Mouse (Mus musculus) cerebellum, postnatal 4 days (tissue): ENCODE data around the gene Rusc1.
"Not testable (repeated sequence)": the region's sequence is repeated elsewhere in the genome, so short reads cannot be mapped to it uniquely, and the experiment has no call there.

Experiments
- DNase-seq, 2 experiments: peaks; one replicate each; pipeline ENCODE4 v3.0.0; 2022; ENCODE audit warnings: low spot score in 2 of 2, mixed read lengths in 1 of 2

Gene Rusc1

DNA sequence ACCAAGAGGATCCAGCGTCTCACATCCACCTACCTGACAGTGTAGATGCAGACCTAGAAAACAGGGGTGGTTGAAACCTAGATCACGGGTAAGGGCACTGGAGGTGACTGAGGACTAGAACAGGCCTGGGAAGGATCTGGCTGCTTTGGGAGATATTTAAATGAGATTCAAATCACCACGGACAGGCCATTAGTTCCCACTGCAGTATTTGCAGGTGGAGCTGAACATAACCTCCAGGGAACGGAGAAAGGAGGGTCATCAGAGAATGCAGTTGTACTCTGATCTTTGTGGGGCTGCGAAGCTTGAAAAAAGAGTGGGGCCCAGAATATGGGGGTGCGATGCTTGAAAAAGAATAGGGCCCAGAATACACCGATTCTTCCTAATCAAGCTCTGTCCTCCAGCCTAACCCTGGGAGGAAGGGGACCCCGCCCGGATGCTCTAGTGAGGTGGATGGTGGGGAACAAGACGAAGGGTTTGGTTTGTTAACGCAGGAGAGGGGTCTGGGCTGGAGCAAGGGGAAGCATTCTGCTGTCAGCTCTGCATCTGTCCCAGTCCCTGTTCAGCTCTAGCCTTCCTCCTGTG, 511 bp downstream of the Rusc1 start:
- no peak for DNase-seq

DNA sequence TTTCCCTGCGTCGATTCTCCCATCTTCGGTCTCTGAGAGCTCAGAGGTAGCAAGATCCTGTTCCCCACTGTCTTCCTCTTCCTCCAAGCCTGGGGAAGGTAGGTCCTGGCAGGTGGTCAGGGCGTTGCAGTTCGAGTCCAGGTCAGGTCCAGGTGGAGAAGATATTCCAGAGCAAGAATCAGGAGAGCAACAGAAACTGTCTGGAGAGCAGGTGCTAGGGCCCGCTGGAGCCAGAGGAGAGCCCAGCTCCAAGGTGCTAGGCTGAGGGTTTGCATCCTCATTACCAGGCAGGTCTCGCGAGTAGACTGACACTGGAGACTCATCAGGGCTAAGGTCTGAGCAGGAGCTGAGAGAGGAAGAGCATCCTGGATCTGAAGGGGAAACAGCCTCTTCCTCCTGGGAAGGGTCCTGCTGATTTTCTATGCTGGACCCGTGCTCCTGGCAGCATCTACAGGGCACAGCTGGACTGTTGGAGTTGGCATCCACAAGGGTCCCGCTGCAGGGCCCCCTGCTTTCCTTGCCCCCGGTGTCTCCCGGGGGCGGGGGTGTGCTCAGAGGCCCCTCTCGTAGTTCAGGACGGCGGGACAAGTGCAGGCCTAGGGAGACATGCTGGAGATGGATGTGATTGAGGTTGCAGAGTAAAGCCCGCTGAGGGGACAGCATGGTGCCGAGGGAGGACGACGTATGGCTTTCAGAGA, 1.2 kb downstream of the Rusc1 start:
- no peak for DNase-seq

DNA sequence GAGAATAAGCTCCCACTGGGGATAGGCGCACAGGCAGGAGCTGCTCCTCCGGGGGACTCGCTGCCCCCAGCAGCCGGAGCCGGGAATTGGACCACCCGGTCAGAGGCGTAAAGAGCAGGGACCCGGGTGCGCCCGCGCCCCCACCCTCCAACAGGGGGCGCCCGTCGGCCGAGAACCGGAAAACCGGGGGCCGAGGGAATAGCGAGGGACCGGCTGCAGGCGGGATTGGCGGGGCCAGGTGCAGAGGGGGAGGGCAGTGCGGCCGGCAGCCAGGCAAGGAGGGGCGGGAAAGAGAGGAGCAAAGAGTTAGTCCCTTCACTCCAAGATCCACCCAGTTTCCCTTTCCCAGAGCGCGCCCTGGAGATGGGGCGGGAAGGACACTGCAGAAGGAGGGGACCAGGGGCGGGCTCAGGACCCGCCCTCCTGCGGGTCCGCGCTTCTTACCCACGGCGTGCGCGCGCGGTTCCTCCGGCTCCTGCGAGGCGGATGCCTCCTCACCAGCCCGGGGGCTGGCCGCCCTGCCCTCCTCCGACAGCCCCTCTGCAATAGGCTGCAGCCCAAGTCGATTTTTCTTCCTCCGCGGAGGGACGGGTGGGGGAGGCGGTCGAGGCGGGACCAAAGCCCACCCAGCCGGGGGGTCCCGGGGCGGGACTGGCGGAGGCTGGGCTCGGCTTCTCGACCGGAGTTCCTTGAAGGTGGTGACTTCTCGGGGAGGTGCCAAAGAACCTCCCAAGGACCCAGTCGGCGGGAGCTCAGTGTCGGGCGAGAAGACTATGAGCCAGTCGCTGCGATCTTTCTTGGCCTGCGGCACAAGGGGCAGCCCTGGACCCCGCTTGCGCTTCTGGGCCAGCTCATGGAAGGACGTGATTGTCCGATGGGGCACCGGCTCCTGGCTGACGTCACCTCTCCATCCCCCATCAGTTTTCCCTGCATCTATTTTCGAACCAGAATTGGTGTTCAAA, 2.1 kb downstream of the Rusc1 start:
- DNase-seq = peak; percentile 68 to 85

DNA sequence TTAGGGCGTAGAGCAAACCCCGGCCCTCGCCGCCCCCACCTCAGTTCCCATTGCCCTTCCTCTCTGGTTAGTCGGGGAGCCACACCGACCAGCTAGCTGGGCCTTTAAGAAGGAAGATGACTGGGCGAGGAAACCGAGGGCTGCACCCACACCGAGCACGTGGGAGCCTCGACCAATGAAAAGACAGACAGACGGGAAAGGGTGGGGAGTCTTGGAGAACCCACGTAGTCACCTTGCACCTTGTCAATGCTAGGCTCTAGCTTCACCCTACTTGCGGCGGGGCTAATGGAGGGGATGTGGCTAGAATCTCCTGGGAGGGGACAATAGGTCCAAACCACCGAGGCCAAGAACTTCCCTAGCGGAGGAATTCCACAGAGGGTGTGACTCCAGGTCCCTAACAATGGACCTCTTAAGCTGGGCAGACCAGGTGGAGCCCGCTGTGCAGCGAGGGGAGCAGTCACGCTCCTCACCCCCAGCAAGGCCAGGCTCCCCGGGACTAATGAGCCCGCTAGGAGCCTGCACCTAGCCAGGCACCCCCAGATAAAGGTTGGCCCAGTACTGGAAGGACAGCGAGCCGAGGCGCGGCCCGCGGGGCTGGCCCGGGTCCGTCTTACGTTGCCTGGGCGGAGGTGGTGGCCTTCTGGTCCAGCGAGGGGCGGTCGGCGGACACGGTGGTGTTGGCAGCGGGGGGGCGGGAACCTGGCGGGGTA, 3.1 kb downstream of the Rusc1 start:
- peak in 1 of 2 experiments; percentile 67 for DNase-seq

DNA sequence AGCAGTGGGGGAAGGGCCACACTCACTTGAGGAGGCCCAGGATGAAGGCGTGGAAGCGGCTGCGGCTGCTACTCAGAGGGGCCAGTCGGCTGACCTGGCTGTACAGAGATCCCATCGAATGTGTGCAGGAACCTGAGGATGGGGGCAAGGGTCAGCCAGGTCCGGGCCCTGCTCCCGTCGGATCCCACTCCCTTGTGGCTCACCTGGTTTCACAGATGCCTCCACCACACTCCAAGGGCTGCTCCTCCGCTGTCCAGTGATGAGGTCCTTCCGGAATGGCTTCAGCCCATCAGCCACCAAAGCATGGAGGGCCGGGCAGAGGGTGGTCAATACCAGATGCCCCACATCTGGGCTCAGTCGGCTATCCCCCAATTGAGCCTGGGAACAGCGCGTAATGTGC, 4.1 kb downstream of the Rusc1 start:
- DNase-seq = no peak

DNA sequence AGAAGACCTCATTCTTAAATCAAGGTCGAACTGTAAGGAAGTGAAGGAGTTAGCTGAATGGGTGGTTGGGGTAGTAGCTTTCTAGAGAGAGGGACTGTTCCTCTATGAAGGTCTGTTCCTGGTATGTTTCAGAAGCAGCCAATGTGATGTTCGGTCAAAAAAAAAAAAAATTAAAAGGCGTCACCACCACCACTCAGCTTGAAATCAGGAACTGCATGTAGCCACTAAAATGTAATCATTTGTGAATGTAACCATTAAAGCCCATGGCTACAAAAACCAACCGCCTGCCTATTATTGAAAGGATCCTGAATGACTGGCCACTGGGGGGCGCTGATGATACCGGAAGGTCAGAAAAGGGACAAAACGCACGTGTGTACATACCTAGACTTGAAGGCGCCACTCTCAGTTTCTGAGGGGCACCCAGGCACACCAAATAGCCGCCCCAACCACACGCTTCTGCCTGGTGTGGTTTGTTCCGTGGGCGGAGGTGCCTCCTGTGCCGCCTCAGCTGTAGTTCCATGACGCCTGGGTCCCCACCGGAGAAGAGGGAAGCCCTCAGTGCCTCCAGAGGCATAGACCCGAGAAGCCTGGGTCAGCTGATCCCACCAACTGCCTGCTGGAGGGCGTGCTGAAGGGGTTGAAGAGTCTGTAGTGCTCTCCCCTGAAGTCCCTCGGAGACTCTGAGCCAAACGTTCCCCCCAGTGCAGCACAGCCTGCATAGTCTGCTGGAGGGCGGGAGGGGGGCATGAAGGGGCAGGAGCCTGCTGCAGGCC, 5.6 kb downstream of the Rusc1 start:
- DNase-seq = peak; percentile 78 to 84

DNA sequence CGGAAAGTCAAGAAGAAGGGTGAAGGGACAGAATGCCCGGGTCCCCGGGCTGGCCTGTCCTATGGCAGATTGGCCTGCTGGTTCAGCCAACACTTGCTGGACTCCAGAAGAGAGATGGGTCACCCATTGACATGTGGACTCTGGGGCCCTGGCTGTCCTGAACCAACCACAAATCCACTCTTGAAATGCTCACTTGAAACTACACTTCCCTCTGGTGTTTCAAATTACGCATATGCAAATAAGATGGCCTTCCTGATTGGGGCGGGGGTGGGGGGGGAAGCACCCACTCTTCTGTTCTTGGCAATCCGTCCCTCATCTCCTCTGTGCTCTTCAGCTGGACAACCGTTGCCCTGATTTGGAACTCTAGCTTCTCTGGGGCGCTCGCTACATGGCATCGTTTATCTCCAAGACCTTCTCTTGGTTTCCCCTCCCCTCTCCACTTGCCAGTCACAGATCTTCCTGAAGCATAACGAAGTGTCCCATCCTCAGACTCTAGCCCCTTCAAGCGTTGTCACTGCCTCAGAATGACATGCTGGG, 8.4 kb downstream of the Rusc1 start:
- DNase-seq = no peak

DNA sequence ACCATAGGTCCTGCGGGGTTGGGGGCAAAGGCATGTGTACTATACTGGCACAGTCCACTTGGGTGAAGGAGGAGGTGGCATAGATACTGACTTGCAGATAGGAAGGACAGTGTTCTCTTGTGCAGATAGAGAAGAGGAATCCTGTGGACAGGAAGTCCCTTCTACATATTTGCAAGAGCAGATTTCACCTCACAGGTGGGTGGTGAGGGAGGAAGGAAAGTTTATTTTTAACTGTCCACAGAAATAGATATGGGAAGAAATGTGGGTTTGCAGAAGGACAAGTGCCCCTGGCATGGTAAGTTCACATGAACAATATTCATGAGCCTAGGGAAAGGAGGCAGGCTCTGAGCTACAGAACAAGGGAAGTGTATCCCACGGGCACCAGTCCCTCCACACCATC, 9.0 kb downstream of the Rusc1 start:
- DNase-seq = no peak

DNA sequence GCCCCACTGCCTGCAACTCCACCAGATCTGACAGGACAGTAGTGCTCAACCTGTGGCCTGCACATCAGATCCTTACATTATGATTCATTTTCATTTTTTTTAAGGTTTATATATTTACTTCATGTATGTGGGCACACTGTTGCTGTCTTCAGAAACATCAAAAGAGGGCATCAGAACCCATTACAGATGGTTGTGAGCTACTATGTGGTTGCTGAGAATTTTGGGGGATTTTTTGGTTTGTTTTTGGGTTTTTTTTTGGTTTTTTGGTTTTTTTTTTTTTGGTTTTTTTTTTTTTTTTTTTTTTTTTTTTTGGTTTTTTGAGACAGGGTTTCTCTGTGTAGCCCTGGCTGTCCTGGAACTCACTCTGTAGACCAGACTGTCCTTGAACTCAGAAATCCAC, 10.8 kb downstream of the Rusc1 start:
- not testable (repeated sequence) for DNase-seq

DNA sequence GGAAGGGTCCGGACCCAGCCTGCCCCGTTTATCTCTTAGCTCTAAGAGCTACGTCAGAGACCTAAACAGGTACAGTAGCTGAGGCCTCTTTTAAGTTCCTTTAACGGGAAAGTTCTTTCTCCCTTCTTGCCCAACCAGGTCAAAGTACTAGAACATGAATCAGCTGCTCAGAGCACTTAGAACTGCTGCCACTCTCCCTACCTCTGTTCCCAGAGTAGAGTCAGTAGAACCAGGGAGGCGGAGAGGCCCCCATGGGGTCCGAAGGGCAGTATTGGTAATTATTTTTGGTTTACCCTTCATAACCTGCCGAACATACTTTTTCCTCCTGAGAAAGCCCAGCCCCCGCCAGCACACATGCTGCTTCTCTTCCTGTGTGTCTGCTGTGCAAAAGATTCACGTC, 15.7 kb downstream of the Rusc1 start:
- DNase-seq = no peak

DNA sequence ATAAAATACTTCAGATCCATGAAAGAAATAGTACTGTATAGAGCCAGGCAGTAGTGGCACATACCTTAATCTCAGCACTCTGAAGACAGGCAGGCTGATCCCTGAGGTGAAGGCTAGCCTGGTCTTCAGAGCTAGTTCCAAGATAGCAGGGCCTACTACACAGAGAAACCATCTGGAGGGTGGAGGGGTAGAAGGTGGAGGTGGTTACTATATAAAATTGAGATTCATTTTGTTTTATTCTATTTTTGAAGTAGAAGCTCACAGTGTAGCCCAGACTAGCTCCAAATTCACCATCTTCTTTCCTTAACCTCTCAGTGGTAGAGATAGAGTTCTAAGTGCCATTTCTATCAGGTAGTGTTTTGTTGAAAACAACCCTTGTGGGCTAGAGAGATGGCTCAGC, 25.8 kb downstream of the Rusc1 start:
- DNase-seq = no peak

DNA sequence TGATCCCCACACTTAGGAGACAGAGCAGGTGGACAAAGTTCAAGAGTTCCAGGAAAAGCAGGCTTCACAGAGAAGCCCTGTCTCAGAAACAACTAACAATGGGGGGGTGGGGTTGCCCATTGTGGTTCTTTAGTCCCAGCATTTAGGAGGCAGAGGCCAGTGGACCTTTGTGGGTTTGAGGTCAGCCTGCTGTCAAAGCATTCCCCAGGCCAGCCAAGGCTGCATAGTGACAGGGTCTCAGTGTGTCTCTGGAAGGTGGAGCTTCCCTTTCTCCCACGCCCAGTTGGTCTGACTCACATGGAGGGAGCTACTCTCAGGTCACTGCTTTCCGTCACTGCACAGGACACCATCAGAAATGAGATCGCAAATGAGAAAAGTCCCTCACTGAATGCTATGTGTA, 31.4 kb downstream of the Rusc1 start:
- DNase-seq = no peak

DNA sequence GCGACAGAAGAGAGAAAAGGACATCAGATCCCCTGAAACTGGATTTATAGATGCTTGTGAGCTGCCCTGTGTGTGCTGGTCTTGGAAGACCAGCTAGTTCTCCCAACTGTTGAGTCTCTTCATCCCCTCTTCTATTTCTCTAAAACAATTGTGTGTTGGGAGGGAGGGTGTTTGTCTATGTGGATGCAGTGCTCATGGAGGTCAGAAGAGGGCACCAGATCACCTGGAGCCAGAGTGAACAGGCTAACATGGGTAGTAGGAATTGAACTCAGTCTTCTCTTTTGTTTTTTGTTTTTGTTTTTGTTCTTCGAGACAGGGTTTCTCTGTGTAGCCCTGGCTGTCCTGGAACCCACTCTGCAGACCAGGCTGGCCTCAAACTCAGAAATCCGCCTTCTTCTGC, 34.3 kb downstream of the Rusc1 start:
- DNase-seq = no peak

DNA sequence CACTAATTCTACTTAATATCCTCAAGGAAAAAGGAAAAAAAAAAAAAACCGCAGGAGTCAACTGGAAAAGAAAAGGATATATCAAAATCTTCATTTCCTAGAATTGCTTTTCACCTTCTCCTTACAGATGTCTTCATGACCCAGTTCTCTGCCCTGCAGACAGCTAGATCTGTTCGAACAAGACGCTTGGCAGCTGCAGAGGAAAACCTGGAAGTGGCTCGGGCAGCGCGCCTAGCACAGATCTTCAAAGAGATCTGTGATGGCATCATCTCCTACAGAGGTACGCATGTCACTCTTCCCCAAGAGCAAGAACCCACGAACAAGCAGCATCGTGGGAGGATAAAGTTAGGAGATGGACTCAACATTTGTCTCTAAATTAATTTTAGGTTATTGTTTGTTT, 34.8 kb downstream of the Rusc1 start:
- DNase-seq = no peak

DNA sequence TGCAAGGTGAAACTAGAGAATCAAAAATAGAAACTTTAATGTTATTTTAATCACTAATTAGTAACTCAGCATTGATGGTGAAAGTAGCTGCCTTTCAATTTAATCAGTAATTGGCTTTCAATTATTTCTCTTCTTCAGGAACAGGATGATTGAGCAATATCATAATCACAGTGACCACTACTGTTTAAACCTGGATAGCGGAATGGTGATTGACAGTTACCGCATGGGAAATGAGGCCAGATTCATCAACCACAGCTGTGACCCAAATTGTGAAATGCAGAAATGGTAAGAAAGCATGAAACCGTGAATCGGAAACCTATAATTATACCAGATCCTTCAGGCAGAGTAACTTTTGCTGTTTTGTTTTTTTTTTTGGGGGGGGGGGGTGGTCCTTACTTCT, 49.8 kb downstream of the Rusc1 start:
- DNase-seq = no peak
